Mouse (Mus musculus): Measurements from ENCODE around the gene Pkp1. TPM values are rescaled to one million over a fixed set of nuclear protein-coding genes. Genes with fewer than 3 reads are reported as not detected.

The Pkp1 gene
- polyA plus RNA-seq, 1 experiment from 2014 or later = not detected

DNA sequence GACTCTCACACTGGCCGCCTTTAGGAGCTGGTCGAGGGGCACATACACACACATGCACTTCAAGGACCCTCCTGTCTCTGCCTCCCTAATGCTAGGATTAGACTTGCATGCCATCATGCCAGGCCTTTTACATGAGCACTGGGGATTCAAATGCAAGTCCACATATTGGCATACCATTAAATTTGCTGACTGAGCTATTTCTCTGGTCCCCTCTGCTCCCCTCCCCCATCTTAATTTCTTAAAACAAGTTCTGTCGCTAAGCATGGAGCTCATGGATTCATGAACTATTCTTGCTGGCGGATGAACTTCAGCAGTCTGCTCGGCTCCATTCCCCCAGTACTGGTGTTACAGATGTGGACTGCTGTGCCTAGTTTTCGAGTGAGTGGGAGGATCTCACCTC, 26.2 kb downstream of the Pkp1 start:
- Histone ChIP-seq H3K9me3 (replicated peaks; ENCODE audit: control insufficient read depth, low read length) (no peaks in the 10 kb centered on the region), H3K4me1 (ENCODE audit: control insufficient read depth, low read depth, low read length) (peaks cover 7% of the 10 kb centered on the region), H3K4me2 (ENCODE audit: low read depth, low read length) (no peak overlapping the region), H3K4me3 (ENCODE audit: low read depth, low read length) (no peak overlapping the region), H3K27me3 (ENCODE audit: control insufficient read depth, insufficient read depth, low read depth, low read length) (peaks cover 4% of the 10 kb centered on the region; the same call in 1 of the 2 replicates), H3K9ac (ENCODE audit: low read depth, low read length) (no peak overlapping the region), H3K36me3 (ENCODE audit: control insufficient read depth, insufficient read depth) (no peaks in the 10 kb centered on the region), H3K27ac (ENCODE audit: low read length) (no peak overlapping the region)
- ATAC-seq (ENCODE audit: low read depth) = no peak
- WGBS (ENCODE audit: insufficient replicate concordance) = 65% methylated on average over 6 of the region's 6 CpGs

DNA sequence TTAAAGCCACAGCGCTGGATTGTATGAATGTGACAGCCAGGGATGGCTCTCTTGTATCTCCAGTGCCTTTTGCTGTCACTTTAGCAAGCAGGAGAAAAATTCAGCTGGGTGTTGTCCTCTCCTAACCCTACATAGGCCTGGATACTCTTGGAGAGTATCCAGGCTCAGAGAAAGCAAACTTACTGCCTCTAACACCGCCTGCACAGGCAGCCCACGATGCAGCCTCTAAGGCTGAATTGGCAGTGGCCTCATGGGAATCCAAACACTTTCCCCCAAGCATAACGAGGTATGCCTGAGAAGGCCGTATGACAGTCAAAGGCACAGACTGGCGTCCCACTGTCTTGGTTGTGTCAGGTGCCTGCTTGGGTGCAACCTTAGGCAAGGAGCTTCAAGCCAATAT, 26.8 kb downstream of the Pkp1 start:
- peaks cover 7% of the 10 kb centered on the region for H3K4me1 ChIP-seq (ENCODE audit: control insufficient read depth, low read depth, low read length)
- no peak for ATAC-seq (ENCODE audit: low read depth)
- no peaks in the 10 kb centered on the region for H3K9me3 ChIP-seq (replicated peaks; ENCODE audit: control insufficient read depth, low read length)
- H3K4me2 ChIP-seq (ENCODE audit: low read depth, low read length) = no peak overlapping the region
- no peaks in the 10 kb centered on the region for H3K36me3 ChIP-seq (ENCODE audit: control insufficient read depth, insufficient read depth)
- 56% methylated on average over 6 of the region's 6 CpGs for WGBS (ENCODE audit: insufficient replicate concordance)
- peaks cover 4% of the 10 kb centered on the region; the same call in 1 of the 2 replicates for H3K27me3 ChIP-seq (ENCODE audit: control insufficient read depth, insufficient read depth, low read depth, low read length)
- H3K9ac ChIP-seq (ENCODE audit: low read depth, low read length) = no peak overlapping the region
- no peak overlapping the region for H3K27ac ChIP-seq (ENCODE audit: low read length)
- no peak overlapping the region for H3K4me3 ChIP-seq (ENCODE audit: low read depth, low read length)

DNA sequence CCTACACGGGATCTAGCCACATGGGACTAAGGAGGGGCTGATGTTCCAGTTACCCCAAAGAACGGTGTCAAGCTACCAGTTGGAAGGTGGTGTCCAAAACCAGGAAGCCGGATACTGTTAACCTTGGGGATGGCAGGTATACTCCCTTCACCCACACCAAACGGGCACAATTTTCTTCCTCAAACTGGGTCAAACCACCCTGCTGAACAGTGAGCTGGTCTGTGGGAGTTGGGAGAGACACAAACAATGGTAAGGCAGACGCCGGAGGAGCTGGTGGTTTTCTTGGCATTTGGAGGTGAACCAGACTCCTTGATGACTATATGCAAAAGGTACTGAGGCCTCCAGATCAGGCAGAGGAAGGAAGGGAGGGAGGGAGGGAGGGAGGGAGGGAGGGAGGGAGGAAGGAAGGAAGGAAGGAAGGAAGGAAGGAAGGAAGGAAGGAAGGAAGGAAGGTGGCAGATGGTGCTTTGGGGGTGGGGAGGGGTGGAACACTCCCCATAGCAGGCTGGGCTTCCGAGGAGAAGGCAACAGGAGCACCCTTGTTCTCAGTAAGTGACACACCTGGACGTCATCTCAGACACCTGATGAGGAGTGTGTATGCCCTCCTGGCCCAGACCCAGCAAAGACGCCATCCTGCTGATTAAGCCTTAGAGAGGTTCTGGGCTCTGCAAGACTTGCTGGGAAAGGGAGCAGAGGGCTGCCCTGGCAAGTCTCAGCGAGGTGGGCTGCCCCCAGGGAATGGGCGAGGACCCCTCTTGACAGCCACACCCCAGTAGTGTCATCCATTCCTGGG, 27.4 kb downstream of the Pkp1 start:
- Histone ChIP-seq H3K27ac (ENCODE audit: low read length) (no peak overlapping the region), H3K4me1 (ENCODE audit: control insufficient read depth, low read depth, low read length) (peaks cover 7% of the 10 kb centered on the region), H3K4me2 (ENCODE audit: low read depth, low read length) (no peak overlapping the region), H3K36me3 (ENCODE audit: control insufficient read depth, insufficient read depth) (no peaks in the 10 kb centered on the region), H3K9ac (ENCODE audit: low read depth, low read length) (no peak overlapping the region), H3K9me3 (replicated peaks; ENCODE audit: control insufficient read depth, low read length) (no peaks in the 10 kb centered on the region), H3K4me3 (ENCODE audit: low read depth, low read length) (no peak overlapping the region), H3K27me3 (ENCODE audit: control insufficient read depth, insufficient read depth, low read depth, low read length) (peaks cover 4% of the 10 kb centered on the region; the same call in 1 of the 2 replicates)
- WGBS (ENCODE audit: insufficient replicate concordance) = 53% methylated on average over 11 of the region's 11 CpGs
- ATAC-seq (ENCODE audit: low read depth) = no peak

DNA sequence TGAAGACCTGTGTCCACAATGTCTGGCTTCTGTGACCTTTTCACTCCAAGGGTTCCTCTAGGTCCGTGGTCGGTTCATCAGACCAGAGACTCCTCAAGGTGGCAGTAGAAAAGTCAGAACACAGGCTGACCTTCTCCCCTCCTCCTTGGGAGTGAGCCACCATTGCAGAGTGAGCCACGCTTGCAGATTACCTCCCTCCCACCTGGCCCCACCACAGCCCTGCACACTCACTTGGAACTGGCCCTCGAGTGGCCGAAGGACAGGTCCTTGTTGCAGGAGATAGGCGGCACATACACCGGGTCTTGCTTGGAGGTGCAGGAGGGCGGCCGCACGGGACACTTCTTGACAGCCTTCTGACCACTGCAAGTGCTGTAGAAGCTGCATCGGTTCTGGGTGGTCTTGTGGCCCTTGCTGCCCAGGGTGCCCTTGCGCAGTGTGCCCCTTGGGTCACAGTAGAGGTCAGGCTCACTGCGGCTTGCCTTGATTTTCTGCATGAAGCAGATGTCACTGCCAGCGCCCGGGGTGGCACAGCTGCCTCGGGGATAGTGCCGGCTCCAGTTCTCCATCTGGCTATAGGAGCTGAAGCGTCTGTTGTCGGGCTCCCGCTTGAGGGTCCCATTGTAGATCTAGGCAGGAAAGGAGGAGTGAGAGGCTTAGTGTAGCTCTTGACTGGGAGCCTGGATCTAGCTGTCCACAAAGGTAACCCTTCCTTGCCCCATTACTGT, 29.4 kb downstream of the Pkp1 start:
- 67% methylated on average over 20 of the region's 20 CpGs for WGBS (ENCODE audit: insufficient replicate concordance)

DNA sequence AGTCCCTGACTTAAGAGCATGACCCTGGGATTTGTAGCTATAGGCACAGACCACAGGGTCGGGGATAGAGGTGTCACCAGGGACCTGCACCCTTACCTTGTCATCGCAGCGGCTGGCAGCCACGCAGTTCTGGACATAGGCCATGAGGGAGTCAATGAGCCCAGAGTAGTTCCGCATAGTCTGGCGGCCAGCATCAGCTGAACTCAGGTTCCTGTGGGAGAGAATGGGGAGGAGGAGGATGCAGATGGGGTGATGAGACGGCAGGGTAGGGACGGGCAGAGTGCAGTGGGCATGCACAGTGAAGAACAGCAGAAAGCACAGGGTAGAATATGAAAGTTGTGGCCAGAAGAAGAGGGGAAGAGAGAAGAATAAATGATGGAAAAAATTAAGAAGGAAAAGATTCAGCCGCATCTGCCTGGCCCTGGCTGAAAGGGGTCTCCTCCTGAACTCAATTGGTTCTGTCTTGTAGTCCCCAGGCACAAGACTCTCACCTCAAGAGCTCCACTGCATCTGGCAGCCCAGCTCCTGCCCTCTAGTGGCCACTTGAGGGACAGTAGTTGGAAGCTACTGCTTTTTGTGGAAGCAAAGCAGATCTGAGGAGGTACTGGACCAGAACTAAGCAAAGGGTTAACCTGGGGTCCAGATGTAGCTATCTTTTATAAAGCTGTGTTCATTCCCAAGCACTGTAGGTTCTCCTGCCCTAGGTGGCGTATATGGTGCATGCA, 36.5 kb downstream of the Pkp1 start:
- H3K27me3 ChIP-seq (ENCODE audit: control insufficient read depth, insufficient read depth, low read depth, low read length) = peaks cover 2% of the 10 kb centered on the region; the same call in 1 of the 2 replicates
- no peak overlapping the region for H3K27ac ChIP-seq (ENCODE audit: low read length)
- no peaks in the 10 kb centered on the region for H3K36me3 ChIP-seq (ENCODE audit: control insufficient read depth, insufficient read depth)
- no peak overlapping the region for H3K4me3 ChIP-seq (ENCODE audit: low read depth, low read length)
- H3K4me1 ChIP-seq (ENCODE audit: control insufficient read depth, low read depth, low read length) = no peaks in the 10 kb centered on the region
- H3K9ac ChIP-seq (ENCODE audit: low read depth, low read length) = no peak overlapping the region
- no peaks in the 10 kb centered on the region for H3K9me3 ChIP-seq (replicated peaks; ENCODE audit: control insufficient read depth, low read length)
- WGBS (ENCODE audit: insufficient replicate concordance) = 54% methylated on average over 10 of the region's 10 CpGs
- ATAC-seq (ENCODE audit: low read depth) = no peak
- no peak overlapping the region for H3K4me2 ChIP-seq (ENCODE audit: low read depth, low read length)

More for the DNA sequence above, 29.4 kb downstream of the Pkp1 start:
- no peak overlapping the region for H3K27ac ChIP-seq (ENCODE audit: low read length)
- H3K9ac ChIP-seq (ENCODE audit: low read depth, low read length) = no peak overlapping the region
- no peaks in the 10 kb centered on the region for H3K36me3 ChIP-seq (ENCODE audit: control insufficient read depth, insufficient read depth)
- no peaks in the 10 kb centered on the region for H3K4me1 ChIP-seq (ENCODE audit: control insufficient read depth, low read depth, low read length)
- H3K9me3 ChIP-seq (replicated peaks; ENCODE audit: control insufficient read depth, low read length) = no peaks in the 10 kb centered on the region
- no peak overlapping the region for H3K4me3 ChIP-seq (ENCODE audit: low read depth, low read length)
- ATAC-seq (ENCODE audit: low read depth) = no peak
- H3K27me3 ChIP-seq (ENCODE audit: control insufficient read depth, insufficient read depth, low read depth, low read length) = peaks cover 6% of the 10 kb centered on the region; the same call in 1 of the 2 replicates
- no peak overlapping the region for H3K4me2 ChIP-seq (ENCODE audit: low read depth, low read length)

DNA sequence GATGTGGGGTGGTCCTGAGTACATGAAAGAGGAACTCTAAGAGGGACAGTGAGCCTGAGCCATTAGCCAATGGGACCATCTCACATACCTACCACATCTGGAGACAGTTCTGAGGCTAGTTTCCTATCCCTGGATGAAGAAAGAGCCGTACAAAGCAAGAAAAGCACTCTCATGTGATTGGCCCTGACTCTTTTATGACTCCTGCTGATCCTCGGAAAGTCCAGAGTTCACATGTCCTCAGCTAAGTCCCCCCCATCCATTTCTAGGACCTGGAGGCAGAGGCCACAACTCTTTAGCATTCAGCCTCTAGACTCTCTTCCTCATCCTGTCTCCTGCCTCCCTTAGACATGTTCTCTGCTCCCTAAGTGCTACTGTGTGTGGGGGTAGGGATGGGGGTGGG, 41.8 kb downstream of the Pkp1 start:
- H3K9me3 ChIP-seq (replicated peaks; ENCODE audit: control insufficient read depth, low read length) = no peaks in the 10 kb centered on the region
- no peak for ATAC-seq (ENCODE audit: low read depth)
- WGBS (ENCODE audit: insufficient replicate concordance) = 49% methylated on average over 2 of the region's 2 CpGs
- H3K36me3 ChIP-seq (ENCODE audit: control insufficient read depth, insufficient read depth) = no peaks in the 10 kb centered on the region
- no peak overlapping the region for H3K9ac ChIP-seq (ENCODE audit: low read depth, low read length)
- no peak overlapping the region for H3K27ac ChIP-seq (ENCODE audit: low read length)
- H3K27me3 ChIP-seq (ENCODE audit: control insufficient read depth, insufficient read depth, low read depth, low read length) = no peaks in the 10 kb centered on the region
- H3K4me1 ChIP-seq (ENCODE audit: control insufficient read depth, low read depth, low read length) = no peaks in the 10 kb centered on the region
- H3K4me2 ChIP-seq (ENCODE audit: low read depth, low read length) = no peak overlapping the region
- H3K4me3 ChIP-seq (ENCODE audit: low read depth, low read length) = no peak overlapping the region

DNA sequence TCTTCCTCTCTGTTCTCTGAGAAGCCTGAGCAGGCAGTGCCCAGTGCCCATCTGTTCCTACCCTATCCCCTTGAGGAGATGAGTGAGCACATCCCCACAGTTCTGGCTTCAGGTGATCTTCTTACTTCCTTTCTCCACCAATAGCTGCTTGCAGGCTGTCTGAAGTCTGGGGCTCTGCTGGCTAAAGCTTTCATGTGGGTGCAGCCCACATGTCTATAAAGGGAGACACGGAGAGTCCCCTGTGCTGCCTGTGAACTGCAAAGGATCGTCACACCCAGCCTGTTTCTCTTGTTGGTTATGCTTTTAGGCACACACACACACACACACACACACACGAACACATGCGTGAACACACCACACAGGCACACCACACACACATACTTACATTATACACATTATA, 46.0 kb downstream of the Pkp1 start:
- no peaks in the 10 kb centered on the region for H3K36me3 ChIP-seq (ENCODE audit: control insufficient read depth, insufficient read depth)
- no peak overlapping the region for H3K27ac ChIP-seq (ENCODE audit: low read length)
- WGBS (ENCODE audit: insufficient replicate concordance) = 58% methylated on average over 4 of the region's 4 CpGs
- H3K4me1 ChIP-seq (ENCODE audit: control insufficient read depth, low read depth, low read length) = no peaks in the 10 kb centered on the region
- no peak for ATAC-seq (ENCODE audit: low read depth)
- H3K9me3 ChIP-seq (replicated peaks; ENCODE audit: control insufficient read depth, low read length) = no peaks in the 10 kb centered on the region
- no peaks in the 10 kb centered on the region for H3K27me3 ChIP-seq (ENCODE audit: control insufficient read depth, insufficient read depth, low read depth, low read length)
- H3K9ac ChIP-seq (ENCODE audit: low read depth, low read length) = no peak overlapping the region
- no peak overlapping the region for H3K4me2 ChIP-seq (ENCODE audit: low read depth, low read length)
- no peak overlapping the region for H3K4me3 ChIP-seq (ENCODE audit: low read depth, low read length)

DNA sequence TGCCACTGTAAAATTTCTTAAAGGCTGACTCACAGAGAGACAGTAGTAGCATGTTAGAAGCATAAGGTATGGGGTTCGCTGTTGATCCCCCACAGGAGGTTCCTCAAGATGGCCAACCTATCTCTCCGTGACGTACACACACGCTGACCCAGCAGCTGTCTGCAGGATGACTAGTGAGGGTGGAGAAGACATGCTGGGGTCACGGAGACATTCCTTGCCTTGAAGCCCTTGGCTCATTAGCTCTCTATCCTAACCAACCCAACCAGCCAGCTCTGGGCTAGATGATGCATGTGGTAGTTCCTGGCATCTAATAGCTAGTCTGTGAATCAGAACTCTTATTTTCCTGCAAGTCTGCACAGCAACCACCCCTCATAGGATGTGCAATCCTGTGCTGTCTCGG, 50.4 kb downstream of the Pkp1 start:
- no peak overlapping the region for H3K4me2 ChIP-seq (ENCODE audit: low read depth, low read length)
- H3K27me3 ChIP-seq (ENCODE audit: control insufficient read depth, insufficient read depth, low read depth, low read length) = peaks cover 3% of the 10 kb centered on the region; the same call in 1 of the 2 replicates
- H3K4me3 ChIP-seq (ENCODE audit: low read depth, low read length) = no peak overlapping the region
- no peaks in the 10 kb centered on the region for H3K36me3 ChIP-seq (ENCODE audit: control insufficient read depth, insufficient read depth)
- H3K4me1 ChIP-seq (ENCODE audit: control insufficient read depth, low read depth, low read length) = no peaks in the 10 kb centered on the region
- WGBS (ENCODE audit: insufficient replicate concordance) = 65% methylated on average over 6 of the region's 6 CpGs
- no peak overlapping the region for H3K9ac ChIP-seq (ENCODE audit: low read depth, low read length)
- no peak overlapping the region for H3K27ac ChIP-seq (ENCODE audit: low read length)
- no peak for ATAC-seq (ENCODE audit: low read depth)
- no peaks in the 10 kb centered on the region for H3K9me3 ChIP-seq (replicated peaks; ENCODE audit: control insufficient read depth, low read length)

Data from liver, embryonic 16.5 days (tissue).